Mouse (Mus musculus) embryo, embryonic 9.5 days (tissue): Measurements from ENCODE around the gene Mcur1.

ENCODE experiments used
- DNase-seq: peaks from one replicate; pipeline ENCODE4 v3.0.0-alpha.2; 2017; ENCODE audit errors: extremely low spot score

The Mcur1 gene

DNA sequence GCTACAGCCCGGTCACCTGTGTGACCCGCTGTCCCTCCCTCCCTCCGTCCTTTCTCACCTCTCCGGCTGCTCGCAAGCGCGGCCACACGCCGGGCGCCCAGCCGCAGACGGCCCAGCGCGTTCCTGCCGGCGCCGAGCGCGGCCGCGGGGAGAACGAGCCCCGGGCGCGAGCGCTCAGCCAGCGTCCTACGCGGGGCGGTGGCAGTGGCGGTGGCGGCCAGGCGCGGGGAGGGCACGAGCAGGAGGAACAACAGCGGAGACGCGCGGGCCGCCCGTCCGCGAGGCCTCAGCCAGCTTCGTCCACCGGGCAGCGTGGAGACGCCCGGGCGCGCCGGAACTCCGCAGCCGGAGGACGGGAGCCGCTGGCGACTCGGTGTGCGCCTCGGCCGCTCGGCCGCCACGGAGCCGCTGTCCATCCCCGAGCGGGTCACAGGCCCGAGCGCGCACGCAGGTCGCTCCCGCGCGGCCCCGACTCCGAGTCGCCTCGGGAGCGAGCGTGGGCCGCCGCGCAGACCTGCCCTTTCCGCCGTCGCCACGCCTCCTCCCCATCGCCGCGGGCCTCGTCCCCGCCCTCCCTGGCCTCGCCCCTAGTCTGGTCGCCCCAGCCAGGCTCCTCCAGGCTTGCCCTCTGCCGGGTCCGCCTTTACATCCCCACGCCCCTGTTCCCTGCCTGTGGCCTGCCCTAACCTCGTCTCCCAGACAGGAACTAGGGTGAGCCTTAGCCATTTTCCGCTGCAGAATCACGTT lies at the start of gene Mcur1:
Mcur1 (minus strand) TSS at position 481 of the 747 bp plus-strand sequence.
- peak; percentile 96 for DNase-seq

DNA sequence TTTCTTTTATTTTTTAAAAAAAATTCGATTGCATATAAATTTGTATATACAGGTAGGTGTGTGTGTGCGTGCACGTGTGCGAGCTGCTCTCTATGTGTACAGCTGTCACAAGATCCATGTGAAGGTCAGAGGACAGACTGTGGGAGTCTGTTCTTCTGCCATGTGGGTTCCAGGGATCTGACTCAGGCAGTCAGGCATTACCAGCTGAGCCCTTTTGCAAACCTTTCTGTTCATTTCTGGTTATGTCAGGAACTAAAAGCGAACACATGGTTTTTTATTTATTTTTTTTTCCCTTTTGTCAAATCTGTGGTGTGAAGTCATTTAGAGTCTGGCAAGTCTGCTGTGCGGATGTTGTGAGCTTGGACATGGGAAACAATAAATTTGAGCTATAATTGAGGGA lies 48.9 kb upstream of the Mcur1 start:
- DNase-seq, result no peak

DNA sequence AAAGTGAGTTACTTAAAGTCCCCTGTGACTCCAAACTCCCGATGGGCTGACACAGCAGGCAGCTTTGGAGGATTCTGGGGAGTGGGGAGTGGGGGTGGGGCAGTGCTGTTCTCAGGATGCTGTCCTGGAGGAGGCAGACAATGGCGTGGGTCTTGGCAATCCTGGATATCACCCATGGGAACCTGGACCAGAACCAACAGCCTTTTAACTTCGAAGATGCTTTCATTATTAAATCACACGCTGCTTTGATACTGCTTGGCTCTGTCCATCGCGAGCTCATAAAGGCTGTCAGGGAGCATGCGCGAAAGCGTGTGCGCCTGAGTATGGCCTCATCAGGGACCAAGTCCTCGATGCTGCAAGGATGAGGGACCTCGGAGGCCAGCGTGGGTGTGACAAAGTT lies 43.1 kb upstream of the Mcur1 start:
- no peak for DNase-seq

DNA sequence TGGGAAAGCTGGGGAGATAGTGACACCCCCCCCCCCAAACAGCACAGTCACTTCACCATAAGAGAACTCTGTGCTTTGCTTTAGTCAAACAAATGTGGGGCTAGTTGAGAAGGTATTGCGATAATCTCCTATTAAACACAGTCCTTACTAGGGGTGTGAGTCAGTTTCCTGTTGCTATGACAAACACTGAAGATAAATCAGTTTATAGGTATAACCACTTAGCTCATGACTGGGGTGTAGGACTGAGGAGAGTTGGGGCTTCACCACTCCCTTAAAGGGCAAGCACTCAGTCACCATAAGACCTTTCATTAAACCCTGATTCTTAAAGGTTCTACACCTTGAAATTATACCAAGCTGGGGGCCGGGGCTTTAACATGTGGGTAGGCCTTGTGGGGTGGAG lies 42.4 kb upstream of the Mcur1 start:
- DNase-seq, result no peak

DNA sequence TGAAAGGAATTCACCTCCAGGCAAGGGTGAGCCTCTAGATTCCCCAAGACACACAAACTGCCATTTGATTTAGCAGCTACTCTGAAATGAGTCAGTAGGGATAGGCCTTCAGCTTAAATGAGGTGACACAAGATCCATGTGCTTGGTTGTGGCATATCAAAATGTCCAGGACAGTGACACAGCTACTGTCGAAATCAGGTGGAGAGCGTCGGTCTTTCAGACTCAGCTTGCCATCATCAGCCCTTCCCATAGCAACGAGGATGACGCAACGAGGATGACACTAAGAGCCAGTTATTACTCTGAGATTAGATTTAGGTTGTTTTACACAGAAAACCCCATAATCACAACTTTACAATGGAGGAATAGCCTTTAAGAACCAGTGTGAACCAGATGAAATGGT lies 41.0 kb upstream of the Mcur1 start:
- DNase-seq, result no peak

DNA sequence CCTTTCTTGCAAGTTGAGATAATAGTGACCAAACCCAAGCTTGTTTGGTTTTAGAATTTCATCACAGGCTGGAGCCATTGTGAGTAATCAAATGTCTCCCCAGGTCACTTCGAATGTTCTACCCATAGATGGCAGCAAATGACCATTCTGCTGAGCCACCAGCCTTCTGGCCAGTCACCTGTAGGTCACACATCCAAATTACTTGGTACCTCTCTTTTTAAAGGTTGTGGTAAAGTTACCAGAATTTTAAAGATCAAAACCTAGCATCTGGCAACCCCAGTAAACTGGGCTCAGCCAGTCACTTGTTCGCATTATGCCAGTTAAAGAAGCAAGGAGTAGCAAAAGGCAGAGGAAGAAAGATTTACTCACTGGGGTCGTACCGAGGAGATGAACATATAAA lies 35.9 kb upstream of the Mcur1 start:
- peak; percentile 70 for DNase-seq

DNA sequence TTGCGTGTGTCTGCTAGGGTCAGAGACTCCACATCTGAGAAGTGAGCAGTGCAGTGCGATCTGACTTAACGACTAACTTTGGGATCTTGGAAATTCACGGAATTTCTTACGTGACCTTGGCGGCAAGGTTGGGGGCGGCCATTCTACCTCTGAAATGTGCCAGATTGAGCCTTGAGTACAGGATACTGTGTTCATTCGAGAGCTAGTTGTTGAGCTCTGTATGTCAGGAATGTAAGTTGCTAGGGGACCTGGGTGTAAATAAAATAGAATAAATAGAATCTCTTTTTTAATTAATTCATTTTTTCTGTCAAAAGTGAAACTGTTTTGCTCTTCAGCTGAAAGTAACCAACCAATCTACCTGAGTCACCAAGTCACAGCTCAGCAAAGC lies 32.7 kb upstream of the Mcur1 start:
- no peak for DNase-seq

DNA sequence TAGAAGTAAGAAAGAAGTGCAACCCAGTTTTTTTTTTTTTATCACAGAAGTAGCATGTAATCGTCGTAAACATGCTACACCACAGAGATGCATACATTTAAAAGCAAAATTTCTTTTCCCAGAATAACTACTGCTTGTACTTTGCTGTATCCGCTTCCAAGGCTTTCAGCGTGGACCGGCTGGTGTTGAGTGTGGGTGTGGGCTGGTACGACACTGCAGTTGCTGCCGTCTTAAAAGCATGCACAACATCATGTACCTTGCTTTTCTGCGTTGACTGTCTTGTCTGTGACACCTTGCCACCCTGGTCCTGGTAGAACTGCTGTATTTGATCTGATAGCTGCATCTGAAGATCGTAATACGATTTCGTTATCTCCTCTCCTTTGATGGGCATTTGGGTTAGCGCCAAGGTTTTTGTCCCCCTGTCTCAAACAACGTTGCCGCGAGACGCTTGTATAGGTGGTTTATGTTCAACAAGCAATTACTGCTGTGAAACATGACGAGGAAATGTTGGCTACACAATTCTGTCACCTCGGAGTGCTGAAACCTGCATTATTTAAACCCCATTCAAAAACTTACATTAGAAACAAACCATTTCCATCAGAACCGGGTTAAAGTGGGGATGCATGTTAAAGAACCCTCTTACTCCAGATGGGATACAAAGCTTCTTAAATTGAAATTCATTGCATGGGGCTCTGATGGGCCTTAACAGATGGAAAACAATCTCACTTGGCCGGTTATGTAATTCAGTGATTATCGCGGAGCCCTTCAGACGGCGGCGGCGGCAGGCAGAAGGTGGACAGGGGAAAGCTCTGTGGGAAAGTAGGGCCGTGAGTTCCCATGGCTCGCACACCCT lies 32.1 kb upstream of the Mcur1 start:
- no peak for DNase-seq

DNA sequence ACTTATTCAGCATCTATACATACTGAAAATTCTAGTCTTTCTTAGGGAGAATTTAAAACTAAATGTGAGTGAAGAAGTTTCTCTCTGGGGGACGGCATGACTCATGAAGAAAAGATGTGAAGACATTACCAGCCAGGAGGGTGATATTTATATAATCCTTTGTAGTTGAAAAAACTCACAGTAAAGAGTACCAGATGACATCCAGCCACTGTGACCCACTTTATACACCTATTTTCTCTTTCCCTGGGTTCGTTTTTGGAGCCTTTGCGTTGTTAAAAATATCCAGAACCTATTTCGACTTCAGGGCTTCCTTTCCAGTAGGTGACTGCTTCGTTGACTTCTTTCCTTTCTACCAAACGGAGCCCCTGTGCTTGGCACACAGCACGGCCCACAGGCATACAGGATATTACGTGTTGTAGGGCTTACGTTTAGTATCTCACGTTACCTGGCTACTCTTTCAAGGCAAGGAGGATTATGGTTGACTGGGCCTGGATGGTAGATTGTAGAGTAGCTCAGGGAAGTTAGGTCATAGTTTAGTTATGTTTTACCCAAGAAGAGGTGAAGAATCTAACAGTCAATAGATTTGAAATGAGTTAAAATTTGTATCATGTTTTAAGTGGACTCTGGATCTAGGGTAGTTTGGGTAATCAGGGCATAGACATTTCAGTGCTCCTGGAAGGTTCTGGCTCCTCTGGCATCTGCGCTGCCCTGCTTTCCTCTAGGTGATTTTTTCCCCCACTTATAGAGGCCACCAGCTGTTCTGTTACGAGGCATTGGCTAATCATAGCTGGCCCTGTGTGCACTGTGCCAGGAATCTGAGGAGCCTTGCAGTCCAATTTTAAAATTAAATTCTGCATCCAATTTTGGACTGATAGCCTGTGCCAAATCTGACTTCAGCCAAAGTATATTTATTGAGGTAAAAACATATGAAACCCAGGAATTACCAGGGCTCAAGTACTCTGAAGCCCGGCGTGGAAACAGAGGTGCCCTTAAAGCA lies 28.2 kb upstream of the Mcur1 start:
- no peak for DNase-seq

DNA sequence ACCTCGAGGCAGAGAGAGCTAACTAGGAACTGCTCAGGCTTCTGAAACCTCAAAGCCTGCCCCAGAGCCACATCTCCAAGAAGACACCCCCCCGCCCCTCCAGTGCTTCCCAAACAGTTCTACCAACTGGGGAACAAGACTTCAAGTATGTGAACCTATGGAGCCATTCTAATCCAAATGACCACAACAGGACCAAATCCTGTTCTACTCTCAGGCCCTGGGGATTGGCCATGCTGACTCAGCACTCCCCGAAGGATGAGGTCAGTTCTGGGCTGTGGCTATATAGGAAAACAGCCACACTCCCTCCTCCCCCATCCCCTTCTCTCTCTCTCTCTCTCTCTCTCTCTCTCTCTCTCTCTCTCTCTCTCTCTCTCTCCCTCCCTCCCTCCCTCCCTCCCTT lies 27.0 kb upstream of the Mcur1 start:
- no peak for DNase-seq

DNA sequence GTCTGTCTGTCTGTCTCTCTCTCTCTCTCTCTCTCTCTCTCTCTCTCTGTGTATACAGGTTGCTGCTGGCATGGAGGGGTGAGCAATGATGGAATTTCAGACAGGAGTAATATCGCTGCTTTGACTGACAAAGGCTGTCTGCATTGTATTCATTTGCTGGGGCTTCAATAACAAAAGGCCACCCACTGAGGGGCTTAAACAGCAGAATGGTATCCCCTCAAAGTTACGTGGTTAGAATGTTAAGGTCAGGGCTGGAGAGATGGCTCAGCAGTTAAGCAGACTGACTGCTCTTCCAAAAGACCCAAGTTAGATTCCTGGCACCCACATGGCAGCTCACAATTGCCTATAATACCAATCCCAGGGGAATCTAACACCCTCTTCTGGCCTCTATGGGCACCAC lies 25.3 kb upstream of the Mcur1 start:
- no peak for DNase-seq

DNA sequence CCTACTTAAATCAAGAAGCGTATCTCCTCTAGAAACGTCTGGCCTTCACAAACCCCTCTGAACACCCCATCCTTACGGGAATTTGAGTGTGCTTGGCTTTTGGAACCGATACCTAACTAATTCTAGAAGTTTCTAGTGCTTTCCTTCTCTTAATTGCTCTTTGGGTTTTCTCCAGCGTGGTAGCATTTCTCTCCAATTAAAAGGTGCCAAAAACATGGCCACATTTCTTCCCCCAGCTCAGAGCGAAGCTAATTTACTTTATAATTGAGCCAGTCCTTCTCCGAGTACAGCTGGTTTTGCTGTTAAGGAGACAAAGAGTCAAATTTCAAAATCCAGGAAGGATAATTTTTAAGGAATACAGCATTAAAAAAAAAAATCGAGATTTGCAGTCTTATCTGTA lies 23.5 kb upstream of the Mcur1 start:
- DNase-seq, result no peak

DNA sequence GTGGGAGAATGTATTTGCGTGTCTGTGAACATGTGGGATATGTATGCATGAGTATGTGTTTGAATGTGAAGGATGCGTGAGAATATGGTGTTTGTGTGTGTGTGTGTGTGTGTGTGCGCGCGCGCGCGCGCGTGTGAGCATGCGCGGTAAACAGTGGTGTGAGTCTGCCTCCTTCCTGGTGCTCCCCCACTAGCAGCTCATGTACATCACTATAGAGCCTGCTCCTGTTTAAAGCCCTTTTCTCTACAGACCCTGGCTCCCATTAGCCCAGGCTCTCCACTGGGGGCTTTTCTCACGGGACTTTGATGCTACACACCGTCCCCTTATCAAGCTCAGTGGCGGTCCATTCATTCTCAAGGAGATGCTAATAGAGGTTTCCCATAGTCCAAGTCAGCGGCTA lies 23.0 kb upstream of the Mcur1 start:
- peak; percentile 20 for DNase-seq

DNA sequence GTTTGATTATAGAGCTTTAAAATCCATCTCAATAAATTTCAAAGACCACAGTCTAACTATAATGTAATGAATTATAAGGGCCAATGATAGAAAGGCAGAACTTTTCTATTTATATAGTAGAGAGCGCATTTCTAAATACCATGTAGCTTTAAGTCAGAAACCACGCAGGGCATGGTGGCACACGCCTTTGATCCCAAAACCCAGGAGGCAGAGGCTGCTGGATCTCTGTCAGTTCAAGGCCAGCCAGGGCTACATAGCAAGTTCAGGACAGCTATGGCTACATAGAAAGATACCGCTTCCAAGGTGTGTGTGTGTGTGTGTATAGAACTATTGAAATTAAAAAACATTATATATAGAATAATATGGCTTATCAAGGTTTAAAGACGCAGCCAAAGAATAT lies 20.7 kb upstream of the Mcur1 start:
- no peak for DNase-seq

DNA sequence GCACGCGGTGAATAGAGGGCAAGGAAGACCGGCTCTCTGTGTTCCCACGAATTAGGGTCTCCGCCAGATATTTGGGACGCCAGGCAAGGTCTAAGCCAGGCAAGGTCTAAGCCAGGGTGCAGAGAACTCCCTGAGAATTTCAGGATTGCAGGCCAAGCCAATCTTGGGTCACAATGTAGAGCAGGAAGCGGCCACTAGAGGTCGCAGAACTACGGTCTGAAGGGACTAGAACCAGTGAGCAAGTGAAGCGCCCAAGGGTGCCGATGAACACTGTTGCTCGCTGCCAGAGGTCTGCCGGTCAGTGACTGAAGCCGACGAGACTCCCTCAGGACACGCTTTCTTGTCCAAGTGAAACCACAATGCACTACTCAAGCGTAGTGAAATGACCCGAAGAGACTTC lies 19.7 kb upstream of the Mcur1 start:
- peak; percentile 42 for DNase-seq

DNA sequence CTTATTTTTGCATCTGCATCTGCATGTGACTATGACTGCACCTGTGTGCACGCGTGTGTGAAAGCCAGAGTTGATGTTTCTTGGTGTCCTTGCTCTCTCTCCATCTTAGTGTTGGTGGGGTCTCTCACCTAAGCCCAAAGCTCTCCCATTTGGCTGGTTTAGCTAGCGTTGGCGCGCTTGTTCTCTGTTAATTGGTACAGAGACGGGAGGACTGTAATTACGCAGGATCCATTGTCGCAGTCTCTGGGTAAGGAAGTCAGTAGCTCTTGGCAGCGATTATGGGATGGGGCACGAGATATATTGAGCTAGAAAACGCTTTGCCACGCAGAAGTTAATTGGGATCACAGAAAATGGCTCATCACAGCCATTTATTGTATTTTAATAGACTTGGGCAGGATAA lies 17.8 kb upstream of the Mcur1 start:
- DNase-seq, result no peak

DNA sequence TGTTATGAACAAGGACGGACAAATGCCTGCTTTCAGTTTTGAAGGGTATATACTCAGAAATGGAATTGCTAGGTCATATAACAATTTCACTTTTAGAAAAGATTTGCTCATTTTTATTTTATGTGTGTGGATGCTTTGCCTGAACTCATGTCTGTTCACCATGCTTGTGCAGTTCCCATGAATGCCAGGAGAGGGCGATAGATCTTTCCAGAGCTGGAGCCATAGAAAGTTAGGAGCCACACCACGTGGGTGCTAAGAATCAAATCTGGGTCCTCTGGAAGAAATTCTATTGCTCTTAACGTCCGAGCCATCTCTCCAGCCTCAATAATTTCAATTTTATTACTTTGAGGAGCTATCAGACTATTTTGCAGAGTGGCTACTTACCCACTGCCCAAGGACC lies 17.3 kb upstream of the Mcur1 start:
- no peak for DNase-seq

DNA sequence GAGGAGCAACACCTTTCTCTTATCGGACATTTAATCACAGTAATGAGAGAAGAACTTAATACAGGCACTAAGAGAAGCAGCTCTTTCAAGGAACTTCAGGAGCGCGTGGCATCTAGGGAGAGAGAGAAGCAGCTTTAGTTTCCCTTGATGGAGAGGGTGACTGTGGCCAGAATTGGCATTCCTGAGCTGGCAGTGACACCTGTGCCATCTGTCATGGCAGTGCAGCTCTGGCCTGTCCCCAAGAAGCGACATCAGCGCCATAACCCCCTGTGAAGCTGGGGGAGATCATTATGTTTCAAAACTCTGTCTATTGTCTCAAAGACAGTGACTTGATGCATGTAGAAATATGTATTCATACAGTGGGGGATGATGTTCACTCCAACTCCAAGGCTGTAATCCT lies 15.4 kb upstream of the Mcur1 start:
- DNase-seq, result no peak

DNA sequence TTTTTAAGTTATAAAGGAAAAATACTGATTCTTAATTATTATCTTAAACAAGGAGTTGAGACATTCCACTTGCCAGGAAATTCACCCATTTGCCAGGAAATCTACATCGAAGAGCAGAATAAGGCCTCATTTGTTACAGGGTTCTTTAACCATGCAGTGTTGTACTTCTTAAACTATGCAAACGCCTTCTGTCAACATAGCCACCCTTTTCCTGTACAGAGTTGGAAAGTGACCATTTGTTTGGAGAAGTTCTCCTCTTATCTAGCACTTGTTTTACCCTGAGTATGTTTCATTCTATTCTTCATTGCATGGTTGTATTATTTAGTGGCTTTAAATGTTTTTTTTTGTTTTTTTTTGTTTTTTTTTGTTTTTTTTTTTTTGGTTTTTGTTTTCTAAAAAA lies 14.0 kb upstream of the Mcur1 start:
- DNase-seq, result no peak

DNA sequence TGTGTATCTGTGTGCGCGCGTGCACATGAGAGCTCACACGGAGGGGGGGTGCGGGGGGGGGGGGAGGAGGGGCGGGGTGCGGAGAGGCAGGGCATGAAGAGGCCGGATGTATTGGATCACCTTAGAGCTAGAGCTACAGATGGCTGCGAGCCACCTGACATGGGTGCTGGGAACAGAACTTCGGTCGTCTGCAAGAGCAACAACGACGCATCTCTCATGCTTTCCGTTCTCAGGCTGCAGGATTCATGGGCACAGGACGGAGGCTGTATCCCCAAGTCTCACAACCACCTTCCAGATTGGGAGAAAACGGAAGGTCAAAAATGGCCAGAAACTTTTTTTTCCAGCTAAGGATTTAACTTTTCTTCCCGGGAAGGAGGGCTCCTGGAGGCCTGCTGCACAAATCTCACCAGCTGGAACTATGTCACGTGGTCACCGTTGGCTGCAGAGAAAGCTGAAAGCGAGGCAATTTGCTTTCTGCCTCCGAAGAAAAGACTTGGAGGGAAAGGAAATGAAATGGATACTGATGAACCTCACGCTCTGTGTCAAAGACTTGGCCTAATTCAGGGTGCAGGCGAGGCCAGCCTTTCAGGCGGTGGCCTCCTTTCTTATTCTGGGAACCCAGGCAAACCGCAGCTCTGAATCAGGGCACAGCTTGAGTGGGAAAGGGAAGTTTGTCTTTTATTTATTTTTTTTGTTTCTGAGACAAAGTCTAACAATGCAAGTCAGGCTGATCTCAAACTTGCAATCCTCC lies 7.3 kb upstream of the Mcur1 start:
- DNase-seq, result no peak

DNA sequence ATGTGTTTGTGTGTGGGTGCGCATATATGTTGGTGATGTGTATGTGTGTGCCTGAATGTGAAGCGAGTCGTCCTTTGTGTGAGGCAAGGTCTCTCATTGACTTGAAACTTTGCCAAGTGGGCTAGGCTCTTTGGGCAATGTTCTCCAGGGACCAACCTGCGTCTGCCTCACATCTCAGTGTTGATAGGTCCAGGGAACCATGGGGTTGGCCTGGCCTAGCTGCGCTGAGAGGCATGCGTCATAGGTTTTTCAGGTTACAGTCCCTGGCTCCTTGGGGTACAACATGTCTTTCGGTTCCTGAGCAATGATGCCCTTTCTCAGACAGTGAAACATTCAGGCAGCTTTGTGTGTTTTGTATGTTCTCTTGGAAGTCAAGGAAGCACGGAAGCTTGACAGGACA lies 6.2 kb upstream of the Mcur1 start:
- DNase-seq, result no peak
